ENCODE assay signal across 10 mouse cellular contexts in genomic region chr14:52152179-52152578, GRCm38 (mm10). TPM values are rescaled to one million over a fixed set of nuclear protein-coding genes. Genes with fewer than 3 reads are reported as not detected.
DNase-seq lines count a peak whose midpoint lies in the region; ATAC-seq lines count a peak whose summit lies in the region.
"Had no signal": no experiment of that assay in that cellular context is flagged by ENCODE, and none has a peak within 500 bp of the region (broad histone marks: within the 10 kb centered on the region; RNA-seq: fewer than 3 reads in every experiment).

No protein-coding gene starts in this region.

- H3K9me3 ChIP-seq in embryonic facial prominence, embryonic 11.5 days (replicated peaks; ENCODE audit: control insufficient read depth, low read length), result no peaks in the 10 kb centered on the region
- H3K9me3 ChIP-seq in embryonic facial prominence, embryonic 10.5 days, result no peaks in the 10 kb centered on the region
- H3K9me3 ChIP-seq in hindbrain, embryonic 15.5 days, result no peaks in the 10 kb centered on the region
- no peaks in the 10 kb centered on the region for H3K9me3 ChIP-seq in midbrain, embryonic 11.5 days (ENCODE audit: control insufficient read depth, low read length)
- no peaks in the 10 kb centered on the region for H3K9me3 ChIP-seq in liver, embryonic 12.5 days (replicated peaks)
- H3K9me3 ChIP-seq: embryonic facial prominence, embryonic 15.5 days had no signal

- WGBS in embryonic facial prominence, embryonic 11.5 days, result 45% methylated on average over 7 of the region's 7 CpGs
- 34% methylated on average over 7 of the region's 7 CpGs for WGBS in embryonic facial prominence, embryonic 10.5 days
- WGBS in hindbrain, embryonic 15.5 days, result 27% methylated on average over 7 of the region's 7 CpGs
- 31% methylated on average over 7 of the region's 7 CpGs for WGBS in midbrain, embryonic 11.5 days
- WGBS in liver, embryonic 12.5 days (ENCODE audit: insufficient replicate concordance), result 42% methylated on average over 7 of the region's 7 CpGs

- no peak overlapping the region for H3K27ac ChIP-seq in embryonic facial prominence, embryonic 11.5 days (replicated peaks; ENCODE audit: low read depth, low read length)
- no peak overlapping the region for H3K27ac ChIP-seq in embryonic facial prominence, embryonic 10.5 days (replicated peaks)
- 0 out of 2 replicates have a peak overlapping the region, but pooled peaks have one; percentile 9 for H3K27ac ChIP-seq in hindbrain, embryonic 15.5 days (replicated peaks)
- no peak overlapping the region for H3K27ac ChIP-seq in midbrain, embryonic 11.5 days (ENCODE audit: low read depth, low read length)
- no peak overlapping the region for H3K27ac ChIP-seq in liver, embryonic 12.5 days
- H3K27ac ChIP-seq: embryonic facial prominence, embryonic 15.5 days had no signal

- H3K4me2 ChIP-seq in embryonic facial prominence, embryonic 11.5 days (ENCODE audit: low read depth, low read length), result no peak overlapping the region
- peak overlapping the region; percentile 23 for H3K4me2 ChIP-seq in hindbrain, embryonic 15.5 days
- H3K4me2 ChIP-seq in midbrain, embryonic 11.5 days, result 0 out of 2 replicates have a peak overlapping the region, but pooled peaks have one; percentile 2
- H3K4me2 ChIP-seq in liver, embryonic 12.5 days, result no peak overlapping the region
- H3K4me2 ChIP-seq: embryonic facial prominence, embryonic 15.5 days; lung, embryonic 14.5 days had no signal

- DNase-seq in embryonic facial prominence, embryonic 11.5 days (ENCODE audit: low spot score), result peak; percentile 23
- no peak for DNase-seq in embryonic facial prominence, embryonic 10.5 days (ENCODE audit: low spot score)
- DNase-seq in embryo, embryonic 10.5 days (ENCODE audit: low spot score), result peak; percentile 37
- DNase-seq in midbrain, embryonic 11.5 days (ENCODE audit: low spot score, missing footprints), result no peak
- no peak for DNase-seq in lung, postnatal 36 days
- DNase-seq in liver, result no peak
- DNase-seq: lung, embryonic 14.5 days had no signal

- no peak overlapping the region for H3K9ac ChIP-seq in embryonic facial prominence, embryonic 11.5 days (replicated peaks; ENCODE audit: low read length)
- H3K9ac ChIP-seq in hindbrain, embryonic 15.5 days, result no peak overlapping the region
- H3K9ac ChIP-seq in midbrain, embryonic 11.5 days (ENCODE audit: low read length), result no peak overlapping the region
- H3K9ac ChIP-seq in liver, embryonic 12.5 days, result no peak overlapping the region
- H3K9ac ChIP-seq: embryonic facial prominence, embryonic 15.5 days; lung, embryonic 14.5 days had no signal

- ATAC-seq in embryonic facial prominence, embryonic 11.5 days (replicated peaks; ENCODE audit: insufficient number of reproducible peaks, low FRiP score, low TSS enrichment, low read depth), result no peak
- peak; percentile 67; the same call in 1 of the 2 replicates for ATAC-seq in hindbrain, embryonic 15.5 days (ENCODE audit: low FRiP score, low read depth)
- peak; percentile 65 for ATAC-seq in midbrain, embryonic 11.5 days (ENCODE audit: low FRiP score)
- ATAC-seq in liver, embryonic 12.5 days, result no peak

- no peaks in the 10 kb centered on the region for H3K36me3 ChIP-seq in embryonic facial prominence, embryonic 11.5 days (replicated peaks; ENCODE audit: control insufficient read depth, insufficient read depth, low read depth, low read length)
- H3K36me3 ChIP-seq in embryonic facial prominence, embryonic 10.5 days (replicated peaks), result no peaks in the 10 kb centered on the region
- H3K36me3 ChIP-seq in hindbrain, embryonic 15.5 days, result no peaks in the 10 kb centered on the region
- no peaks in the 10 kb centered on the region for H3K36me3 ChIP-seq in midbrain, embryonic 11.5 days (ENCODE audit: control insufficient read depth, insufficient read depth, low read length)
- H3K36me3 ChIP-seq in liver, embryonic 12.5 days, result no peaks in the 10 kb centered on the region
- H3K36me3 ChIP-seq: embryonic facial prominence, embryonic 15.5 days had no signal

- H3K27me3 ChIP-seq in embryonic facial prominence, embryonic 11.5 days (ENCODE audit: control insufficient read depth, insufficient read depth, low read length), result no peaks in the 10 kb centered on the region
- no peaks in the 10 kb centered on the region for H3K27me3 ChIP-seq in embryonic facial prominence, embryonic 10.5 days (replicated peaks; ENCODE audit: low read depth, poor library complexity, severe bottlenecking)
- no peaks in the 10 kb centered on the region for H3K27me3 ChIP-seq in hindbrain, embryonic 15.5 days
- no peaks in the 10 kb centered on the region for H3K27me3 ChIP-seq in midbrain, embryonic 11.5 days (ENCODE audit: control insufficient read depth, insufficient read depth, low read length)
- no peaks in the 10 kb centered on the region; the same call in 1 of the 2 replicates for H3K27me3 ChIP-seq in liver, embryonic 12.5 days (replicated peaks)
- H3K27me3 ChIP-seq: embryonic facial prominence, embryonic 15.5 days had no signal

- H3K4me3 ChIP-seq in embryonic facial prominence, embryonic 11.5 days (ENCODE audit: low read depth, low read length), result no peak overlapping the region
- no peak overlapping the region for H3K4me3 ChIP-seq in embryonic facial prominence, embryonic 10.5 days
- no peak overlapping the region for H3K4me3 ChIP-seq in hindbrain, embryonic 15.5 days
- no peak overlapping the region for H3K4me3 ChIP-seq in midbrain, embryonic 11.5 days (ENCODE audit: low read depth, low read length)
- H3K4me3 ChIP-seq in liver, embryonic 12.5 days, result no peak overlapping the region
- H3K4me3 ChIP-seq: embryonic facial prominence, embryonic 15.5 days had no signal

- no peaks in the 10 kb centered on the region for H3K4me1 ChIP-seq in embryonic facial prominence, embryonic 11.5 days (ENCODE audit: control insufficient read depth, insufficient read depth, low read length)
- H3K4me1 ChIP-seq in embryonic facial prominence, embryonic 10.5 days, result no peaks in the 10 kb centered on the region
- H3K4me1 ChIP-seq in hindbrain, embryonic 15.5 days (replicated peaks), result peaks cover 6% of the 10 kb centered on the region; the same call in 1 of the 2 replicates
- peaks cover 9% of the 10 kb centered on the region for H3K4me1 ChIP-seq in midbrain, embryonic 11.5 days (ENCODE audit: control insufficient read depth, insufficient read depth, low read length)
- H3K4me1 ChIP-seq in liver, embryonic 12.5 days, result no peaks in the 10 kb centered on the region
- H3K4me1 ChIP-seq: embryonic facial prominence, embryonic 15.5 days had no signal

RNA-seq across cellular contexts. Expression of gene Rpgrip1, which starts 41.7 kb away (rescaled TPM):
- 86.1 and 97.9 TPM in 2 replicates for polyA plus RNA-seq in embryonic facial prominence, embryonic 11.5 days (2014; fragmentation: Nextera tagmentation; extraction: Ambion mirVana)
- polyA plus RNA-seq in embryonic facial prominence, embryonic 10.5 days (2016; fragmentation: Nextera tagmentation; extraction: Ambion mirVana), result 129 and 133 TPM in 2 replicates
- 47.9 and 52.4 TPM in 2 replicates for polyA plus RNA-seq in hindbrain, embryonic 15.5 days (2015; fragmentation: Nextera tagmentation; extraction: Ambion mirVana)
- 92.3 and 105 TPM in 2 replicates for polyA plus RNA-seq in midbrain, embryonic 11.5 days (2014; fragmentation: Nextera tagmentation; extraction: Ambion mirVana)
- polyA plus RNA-seq in liver, embryonic 12.5 days (2016; fragmentation: Nextera tagmentation; extraction: Ambion mirVana), result 58.2 and 62.1 TPM in 2 replicates

RNA-seq across cellular contexts. Expression of gene Supt16, which starts 45.0 kb away (rescaled TPM):
- 83.8 and 91.2 TPM in 2 replicates for polyA plus RNA-seq in embryonic facial prominence, embryonic 11.5 days (2014; fragmentation: Nextera tagmentation; extraction: Ambion mirVana)
- polyA plus RNA-seq in embryonic facial prominence, embryonic 10.5 days (2016; fragmentation: Nextera tagmentation; extraction: Ambion mirVana), result 89.9 and 90.2 TPM in 2 replicates
- 36.0 and 45.1 TPM in 2 replicates for polyA plus RNA-seq in hindbrain, embryonic 15.5 days (2015; fragmentation: Nextera tagmentation; extraction: Ambion mirVana)
- 81.5 and 86.7 TPM in 2 replicates for polyA plus RNA-seq in midbrain, embryonic 11.5 days (2014; fragmentation: Nextera tagmentation; extraction: Ambion mirVana)
- 53.7 TPM in 2 replicates for polyA plus RNA-seq in liver, embryonic 12.5 days (2016; fragmentation: Nextera tagmentation; extraction: Ambion mirVana)

RNA-seq across cellular contexts. Expression of gene Hnrnpc, which starts 48.4 kb away (rescaled TPM):
- polyA plus RNA-seq in embryonic facial prominence, embryonic 11.5 days (2014; fragmentation: Nextera tagmentation; extraction: Ambion mirVana), result 1,003 and 1,066 TPM in 2 replicates
- polyA plus RNA-seq in embryonic facial prominence, embryonic 10.5 days (2016; fragmentation: Nextera tagmentation; extraction: Ambion mirVana), result 893 and 906 TPM in 2 replicates
- polyA plus RNA-seq in hindbrain, embryonic 15.5 days (2015; fragmentation: Nextera tagmentation; extraction: Ambion mirVana), result 445 and 453 TPM in 2 replicates
- polyA plus RNA-seq in midbrain, embryonic 11.5 days (2014; fragmentation: Nextera tagmentation; extraction: Ambion mirVana), result 1,011 and 1,046 TPM in 2 replicates
- 438 and 448 TPM in 2 replicates for polyA plus RNA-seq in liver, embryonic 12.5 days (2016; fragmentation: Nextera tagmentation; extraction: Ambion mirVana)

Comparison
In these comparisons a context has a peak if more than half of its experiments do, and no peak if none do; other contexts are left out.
1. DNase-seq: peak in embryonic facial prominence, embryonic 11.5 days (single experiment) and embryo, embryonic 10.5 days (single experiment); none in embryonic facial prominence, embryonic 10.5 days (single experiment), midbrain, embryonic 11.5 days (single experiment), lung, postnatal 36 days (single experiment) and liver (single experiment).
2. ATAC-seq: peak in hindbrain, embryonic 15.5 days (single experiment) and midbrain, embryonic 11.5 days (single experiment); none in embryonic facial prominence, embryonic 11.5 days (single experiment) and liver, embryonic 12.5 days (single experiment).
3. H3K4me2 ChIP-seq: peak in hindbrain, embryonic 15.5 days (single experiment) and midbrain, embryonic 11.5 days (single experiment); none in embryonic facial prominence, embryonic 11.5 days (single experiment) and liver, embryonic 12.5 days (single experiment).